Mouse (Mus musculus): ENCODE data around the gene Kiz.

DNA sequence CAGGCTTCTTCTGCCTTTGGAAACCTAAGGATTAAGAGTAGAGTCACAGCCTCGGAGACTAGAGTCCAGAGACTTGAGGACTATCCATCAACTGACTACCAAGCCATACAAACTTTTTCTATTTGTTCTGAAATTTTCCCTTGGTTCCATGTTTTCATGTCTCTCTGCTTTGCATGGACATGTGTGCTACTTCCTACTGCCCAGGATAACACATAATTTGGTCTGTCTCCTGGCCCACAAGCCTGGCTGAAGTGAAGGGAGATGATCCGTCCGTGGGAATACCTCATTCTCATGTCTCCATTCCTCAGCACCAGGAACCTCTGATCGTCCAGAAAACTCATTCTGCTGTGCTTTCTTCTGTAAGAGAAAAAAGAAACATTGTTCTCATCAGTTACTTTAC, 27.7 kb upstream of the Kiz start:
- TF ChIP-seq CTCF (IDR thresholded peaks at IDR 0.05 in 2 of 3, conservative IDR thresholded peaks at IDR 0.05 in 1 of 3; ENCODE audit: control insufficient read depth in 1 of 3, insufficient read depth in 1 of 3, low read depth in 2 of 3, low read length in 3 of 3, poor library complexity in 1 of 3, severe bottlenecking in 1 of 3) (no peak), JUND (IDR thresholded peaks at IDR 0.05; ENCODE audit: low read depth, low read length) (no peak), MXI1 (IDR thresholded peaks at IDR 0.05; ENCODE audit: low read depth, low read length) (no peak), EP300 (IDR thresholded peaks at IDR 0.05; ENCODE audit: low read depth in 1 of 2, low read length in 2 of 2) (no peak), POLR2AphosphoS5 (IDR thresholded peaks at IDR 0.05; ENCODE audit: borderline replicate concordance, low read depth, low read length) (no peak), SMC3 (IDR thresholded peaks at IDR 0.05; ENCODE audit: low read depth, low read length) (no peak), GABPA (IDR thresholded peaks at IDR 0.05; ENCODE audit: low read depth, low read length) (no peak), KAT2A (conservative IDR thresholded peaks at IDR 0.05; ENCODE audit: low read depth, low read length) (no peak), POLR2A (IDR thresholded peaks at IDR 0.05; ENCODE audit: control insufficient read depth in 1 of 2, insufficient read depth in 1 of 2, low read depth in 1 of 2, low read length in 2 of 2, poor library complexity in 1 of 2) (no peak), MEF2A (IDR thresholded peaks at IDR 0.05; ENCODE audit: extremely low read depth, insufficient replicate concordance, low read depth, low read length, poor library complexity, severe bottlenecking) (no peak)

All from MEL (cell line).